ENCODE assay signal across 8 mouse cellular contexts in the genomic region with DNA sequence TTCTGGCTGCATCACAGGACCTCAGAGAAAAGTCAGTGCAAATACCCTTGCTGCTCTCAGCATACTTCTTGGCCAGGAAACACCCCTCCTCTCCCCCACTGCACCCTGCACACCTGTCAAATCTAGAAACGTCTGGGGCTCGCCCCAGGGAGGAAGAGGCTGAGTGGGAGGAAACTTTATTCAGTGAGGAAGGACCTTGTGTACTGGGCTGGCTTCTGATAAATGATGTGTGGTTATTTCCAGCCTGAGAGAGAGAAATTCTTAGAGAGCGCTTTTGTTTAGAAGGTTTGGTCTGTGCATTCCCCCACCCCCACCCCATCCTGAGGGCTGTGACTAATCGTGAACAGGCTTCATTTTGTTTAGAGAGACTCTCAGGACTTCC.
A peak's percentile ranks its signal among the peaks of the same experiment; 100 is the strongest.
DNase-seq lines count a peak whose midpoint lies in the region; ATAC-seq and TF ChIP-seq lines count a peak whose summit lies in the region.

No protein-coding gene starts in this region.

- no peak overlapping the region for H3K4me3 ChIP-seq in kidney, embryonic 16.5 days (ENCODE audit: low read length)
- no peak overlapping the region for H3K4me3 ChIP-seq in kidney, adult 2 months (ENCODE audit: insufficient read depth, low read depth, low read length)
- no peak overlapping the region for H3K4me3 ChIP-seq in intestine, embryonic 14.5 days (ENCODE audit: low read depth, low read length)
- H3K4me3 ChIP-seq in stomach, embryonic 15.5 days (replicated peaks), result no peak overlapping the region

- H3K27me3 ChIP-seq in kidney, embryonic 16.5 days (ENCODE audit: insufficient read depth, low read length), result no peaks in the 10 kb centered on the region
- no peaks in the 10 kb centered on the region for H3K27me3 ChIP-seq in kidney, adult 2 months (replicated peaks; ENCODE audit: control insufficient read depth, insufficient read depth, low read length)
- no peaks in the 10 kb centered on the region for H3K27me3 ChIP-seq in intestine, embryonic 14.5 days (replicated peaks; ENCODE audit: control insufficient read depth, insufficient read depth, low read length)
- H3K27me3 ChIP-seq in stomach, embryonic 15.5 days (replicated peaks), result no peaks in the 10 kb centered on the region

- H3K9me3 ChIP-seq in kidney, embryonic 16.5 days (ENCODE audit: low read length), result no peaks in the 10 kb centered on the region
- no peaks in the 10 kb centered on the region for H3K9me3 ChIP-seq in intestine, embryonic 14.5 days (ENCODE audit: control insufficient read depth, low read length)
- H3K9me3 ChIP-seq in stomach, embryonic 15.5 days, result no peaks in the 10 kb centered on the region

- TF ChIP-seq POLR2A in kidney, adult 2 months (IDR thresholded peaks at IDR 0.05; ENCODE audit: low read depth, low read length), result no peak

- no peak overlapping the region for H3K4me2 ChIP-seq in kidney, embryonic 16.5 days (replicated peaks; ENCODE audit: low read depth, low read length)
- H3K4me2 ChIP-seq in intestine, embryonic 14.5 days (ENCODE audit: low read length), result no peak overlapping the region
- H3K4me2 ChIP-seq in stomach, embryonic 15.5 days, result no peak overlapping the region

- DNase-seq in kidney, adult 2 months, result no peak
- DNase-seq in ZHBTc4 (ENCODE audit: low read depth, low spot score), result peak; percentile 42
- no peak for DNase-seq in intestine, embryonic 14.5 days (ENCODE audit: low spot score)
- no peak for DNase-seq in retina, postnatal 1 day
- no peak for DNase-seq in adrenal gland, adult (ENCODE audit: inconsistent age in 2 of 2, low spot score in 1 of 2)
- no peak for DNase-seq in frontal cortex, postnatal 36 days (ENCODE audit: low spot score in 2 of 2)

- peak overlapping the region; percentile 72 for H3K27ac ChIP-seq in kidney, embryonic 16.5 days (ENCODE audit: low read length)
- H3K27ac ChIP-seq in kidney, adult 2 months (ENCODE audit: insufficient read depth, low read depth, low read length), result no peak overlapping the region
- peak overlapping the region; percentile 34; the same call in 1 of the 2 replicates for H3K27ac ChIP-seq in intestine, embryonic 14.5 days (ENCODE audit: low read depth)
- peak overlapping the region; percentile 82 for H3K27ac ChIP-seq in stomach, embryonic 15.5 days

- no peak for TF ChIP-seq CTCF in kidney, adult 2 months (conservative IDR thresholded peaks at IDR 0.05; ENCODE audit: insufficient read depth, insufficient read length, low read depth, low read length)

- H3K9ac ChIP-seq in kidney, embryonic 16.5 days (replicated peaks; ENCODE audit: low read length), result no peak overlapping the region
- no peak overlapping the region for H3K9ac ChIP-seq in intestine, embryonic 14.5 days (ENCODE audit: low read length)
- H3K9ac ChIP-seq in stomach, embryonic 15.5 days, result no peak overlapping the region

- H3K4me1 ChIP-seq in kidney, embryonic 16.5 days (ENCODE audit: insufficient read depth, low read length), result peaks cover 35% of the 10 kb centered on the region
- no peaks in the 10 kb centered on the region for H3K4me1 ChIP-seq in kidney, adult 2 months (ENCODE audit: control insufficient read depth, insufficient read depth, low read length)
- peaks cover 48% of the 10 kb centered on the region for H3K4me1 ChIP-seq in intestine, embryonic 14.5 days (replicated peaks; ENCODE audit: control insufficient read depth, insufficient read depth, low read length)
- H3K4me1 ChIP-seq in stomach, embryonic 15.5 days, result peaks cover 37% of the 10 kb centered on the region

- peak; percentile 52 for ATAC-seq in kidney, embryonic 16.5 days (ENCODE audit: low FRiP score, low TSS enrichment)
- peak; percentile 20; the same call in 1 of the 2 replicates for ATAC-seq in intestine, embryonic 14.5 days (replicated peaks; ENCODE audit: low FRiP score, low TSS enrichment, low read depth)
- ATAC-seq in stomach, embryonic 15.5 days (ENCODE audit: insufficient read depth, low FRiP score, low read depth), result no peak; the same call in 1 of the 2 replicates

- 0 out of 2 replicates have a peak, but pooled peaks cover 6% of the 10 kb centered on the region for H3K36me3 ChIP-seq in kidney, embryonic 16.5 days (ENCODE audit: insufficient read depth, low read length)
- H3K36me3 ChIP-seq in kidney, adult 2 months (ENCODE audit: control insufficient read depth, insufficient read depth, low read length), result no peaks in the 10 kb centered on the region
- no peaks in the 10 kb centered on the region for H3K36me3 ChIP-seq in intestine, embryonic 14.5 days (ENCODE audit: control insufficient read depth, insufficient read depth, low read length)
- no peaks in the 10 kb centered on the region for H3K36me3 ChIP-seq in stomach, embryonic 15.5 days

- WGBS in kidney, embryonic 16.5 days, result 11% methylated on average over 4 of the region's 4 CpGs
- 37% methylated on average over 4 of the region's 4 CpGs for WGBS in kidney, adult 2 months
- 6% methylated on average over 4 of the region's 4 CpGs for WGBS in intestine, embryonic 14.5 days
- 2% methylated on average over 4 of the region's 4 CpGs for WGBS in stomach, embryonic 15.5 days
